Mouse (Mus musculus) cortical plate, adult 2 months (tissue): ENCODE measurements around the gene Rpl31.

ENCODE experiments used
- CTCF ChIP-seq: fragments of 200-500 bp; IDR thresholded peaks from 2 replicates; pipeline ENCODE4 v1.5.1; 2011; ENCODE audit warnings: mild to moderate bottlenecking, control low read depth, low read length; ENCODE audit not compliant: insufficient read depth; ENCODE audit errors: extremely low read depth
- POLR2A ChIP-seq: fragments of 200-500 bp; IDR thresholded peaks from 2 replicates; pipeline ENCODE4 v1.6.1; 2011; ENCODE audit warnings: mild to moderate bottlenecking, low read length, control low read depth; ENCODE audit not compliant: insufficient read depth; ENCODE audit errors: extremely low read depth

- TF ChIP-seq CTCF (no peak), POLR2A (no peak)
These were observed 597 bp upstream of the Rpl31 start for GRCm38 (mm10) chr1:39367045-39367444.
